Mouse (Mus musculus) neural tube, embryonic 12.5 days (tissue): ENCODE results near the gene Actl10. TPM values are rescaled to one million over a fixed set of nuclear protein-coding genes. Genes with fewer than 3 reads are reported as not detected.

Experiments
- ATAC-seq: fragments of 200-750 bp; cut with Nextera tagmentation; 2 replicates; pipeline ENCODE4 v1.8.0; 2017; ENCODE audit warnings: low read depth, mild to moderate bottlenecking, moderate TSS enrichment, moderate library complexity; ENCODE audit not compliant: low FRiP score
- H3K27ac ChIP-seq: fragments of 300-500 bp; sonication (generic); 2 replicates; pipeline ENCODE4 v1.5.1; 2016
- H3K27me3 ChIP-seq: fragments of 300-500 bp; sonication (generic); replicated peaks from 2 replicates; pipeline ENCODE4 v1.6.1; 2016; ENCODE audit warnings: mild to moderate bottlenecking
- H3K36me3 ChIP-seq: fragments of 300-500 bp; sonication (generic); 2 replicates; pipeline ENCODE4 v1.6.1; 2016; ENCODE audit warnings: mild to moderate bottlenecking
- H3K4me1 ChIP-seq: fragments of 300-500 bp; sonication (generic); 2 replicates; pipeline ENCODE4 v1.6.1; 2016
- H3K4me2 ChIP-seq: fragments of 300-500 bp; sonication (generic); replicated peaks from 2 replicates; pipeline ENCODE4 v1.6.1; 2016; ENCODE audit warnings: mild to moderate bottlenecking
- H3K4me3 ChIP-seq: fragments of 300-500 bp; sonication (generic); 2 replicates; pipeline ENCODE4 v1.5.1; 2016
- H3K9ac ChIP-seq: fragments of 300-500 bp; sonication (generic); 2 replicates; pipeline ENCODE4 v1.6.1; 2016; ENCODE audit warnings: mild to moderate bottlenecking
- H3K9me3 ChIP-seq: fragments of 300-500 bp; sonication (generic); 2 replicates; pipeline ENCODE4 v1.6.1; 2016; ENCODE audit warnings: mild to moderate bottlenecking
- WGBS: fragments of 180-500 bp; shearing (Covaris S2); methylation state at CpG from one replicate; pipeline ENCODE4 v1.1.7; 2016; 5-methylcytosine and 5-hydroxymethylcytosine counted together
- polyA plus RNA-seq: library from polyadenylated mRNA; unstranded; fragments of >200 nt; fragmentation: Nextera tagmentation; extraction: Ambion mirVana; gene quantifications from 2 replicates; pipeline ENCODE4 v1.2.1, GENCODE M21; 2016

The Actl10 gene
- polyA plus RNA-seq, 1 experiment from 2014 or later = 1.0 TPM

GRCm38 (mm10) chr2:154589051-154589450, 37.5 kb downstream of the Actl10 start:
- Histone ChIP-seq H3K27ac (no peak overlapping the region), H3K36me3 (peaks cover 10% of the 10 kb centered on the region; the same call in 1 of the 2 replicates), H3K9ac (no peak overlapping the region), H3K27me3 (no peaks in the 10 kb centered on the region), H3K4me2 (no peak overlapping the region), H3K9me3 (no peaks in the 10 kb centered on the region), H3K4me1 (peaks cover 11% of the 10 kb centered on the region), H3K4me3 (no peak overlapping the region)
- no peak for ATAC-seq
- WGBS = 87% methylated on average over 4 of the region's 4 CpGs

GRCm38 (mm10) chr2:154591239-154591638, 39.7 kb downstream of the Actl10 start:
- H3K4me3 ChIP-seq = no peak overlapping the region
- ATAC-seq = no peak
- H3K36me3 ChIP-seq = peaks cover 10% of the 10 kb centered on the region; the same call in 1 of the 2 replicates
- no peaks in the 10 kb centered on the region for H3K27me3 ChIP-seq
- H3K9ac ChIP-seq = no peak overlapping the region
- H3K27ac ChIP-seq = no peak overlapping the region
- 84% methylated on average over 3 of the region's 3 CpGs for WGBS
- H3K4me2 ChIP-seq = no peak overlapping the region
- no peaks in the 10 kb centered on the region for H3K4me1 ChIP-seq
- no peaks in the 10 kb centered on the region for H3K9me3 ChIP-seq

GRCm38 (mm10) chr2:154593025-154593424, 41.4 kb downstream of the Actl10 start:
- no peak for ATAC-seq
- Histone ChIP-seq H3K4me2 (no peak overlapping the region), H3K9ac (no peak overlapping the region), H3K36me3 (peaks cover 4% of the 10 kb centered on the region; the same call in 1 of the 2 replicates), H3K9me3 (no peaks in the 10 kb centered on the region), H3K27me3 (no peaks in the 10 kb centered on the region), H3K4me3 (no peak overlapping the region), H3K27ac (no peak overlapping the region), H3K4me1 (no peaks in the 10 kb centered on the region)
- 70% methylated on average over 3 of the region's 3 CpGs for WGBS

GRCm38 (mm10) chr2:154595775-154596174, 44.2 kb downstream of the Actl10 start:
- H3K4me2 ChIP-seq = no peak overlapping the region
- no peaks in the 10 kb centered on the region for H3K4me1 ChIP-seq
- no peak overlapping the region for H3K4me3 ChIP-seq
- 84% methylated on average over 5 of the region's 5 CpGs for WGBS
- peaks cover 4% of the 10 kb centered on the region; the same call in 1 of the 2 replicates for H3K36me3 ChIP-seq
- H3K9me3 ChIP-seq = no peaks in the 10 kb centered on the region
- ATAC-seq = no peak
- no peaks in the 10 kb centered on the region for H3K27me3 ChIP-seq
- H3K27ac ChIP-seq = no peak overlapping the region
- H3K9ac ChIP-seq = no peak overlapping the region

GRCm38 (mm10) chr2:154597399-154597798, 45.8 kb downstream of the Actl10 start:
- no peak overlapping the region for H3K9ac ChIP-seq
- H3K27me3 ChIP-seq = no peaks in the 10 kb centered on the region
- H3K4me1 ChIP-seq = no peaks in the 10 kb centered on the region
- H3K36me3 ChIP-seq = peaks cover 4% of the 10 kb centered on the region; the same call in 1 of the 2 replicates
- no peak overlapping the region for H3K27ac ChIP-seq
- no peak overlapping the region for H3K4me3 ChIP-seq
- ATAC-seq = no peak
- no peak overlapping the region for H3K4me2 ChIP-seq
- no peaks in the 10 kb centered on the region for H3K9me3 ChIP-seq
- 91% methylated on average over 3 of the region's 3 CpGs for WGBS

GRCm38 (mm10) chr2:154600586-154600985, 49.0 kb downstream of the Actl10 start:
- ATAC-seq = no peak
- Histone ChIP-seq H3K4me3 (no peak overlapping the region), H3K4me1 (peaks cover 6% of the 10 kb centered on the region), H3K36me3 (no peaks in the 10 kb centered on the region), H3K9me3 (no peaks in the 10 kb centered on the region), H3K27ac (no peak overlapping the region), H3K4me2 (no peak overlapping the region), H3K9ac (no peak overlapping the region), H3K27me3 (no peaks in the 10 kb centered on the region)
- WGBS = 67% methylated on average over 6 of the region's 6 CpGs

GRCm38 (mm10) chr2:154601324-154601723, 49.7 kb downstream of the Actl10 start:
- 70% methylated on average over 3 of the region's 3 CpGs for WGBS

More at GRCm38 (mm10) chr2:154601324-154601723, 49.7 kb downstream of the Actl10 start:
- Histone ChIP-seq H3K4me3 (no peak overlapping the region), H3K9ac (no peak overlapping the region), H3K27me3 (no peaks in the 10 kb centered on the region), H3K36me3 (no peaks in the 10 kb centered on the region), H3K4me1 (peaks cover 6% of the 10 kb centered on the region), H3K4me2 (no peak overlapping the region), H3K9me3 (no peaks in the 10 kb centered on the region), H3K27ac (no peak overlapping the region)
- no peak for ATAC-seq

Other genes starting within 250 kb of the Actl10 start
- gene Bpifb9b, start 244.5 kb upstream of the Actl10 start, polyA plus RNA-seq = not detected in 2 replicates
- 15.2 and 15.7 TPM in 2 replicates for gene Cdk5rap1, start 178.8 kb upstream of the Actl10 start, polyA plus RNA-seq
- gene Snta1, start 143.7 kb upstream of the Actl10 start, polyA plus RNA-seq = 7.3 and 8.6 TPM in 2 replicates
- gene Cbfa2t2, start 115.3 kb upstream of the Actl10 start, polyA plus RNA-seq = 62.4 and 67.0 TPM in 2 replicates
- gene 1700003F12Rik, start 4.7 kb upstream of the Actl10 start, polyA plus RNA-seq = 2.2 and 3.2 TPM in 2 replicates
- 15.6 and 18.2 TPM in 2 replicates for gene Necab3, start 7.1 kb downstream of the Actl10 start, polyA plus RNA-seq
- gene E2f1, start 18.1 kb downstream of the Actl10 start, polyA plus RNA-seq = 29.9 and 30.8 TPM in 2 replicates
- gene Pxmp4, start 51.9 kb downstream of the Actl10 start, polyA plus RNA-seq = 16.5 TPM in 2 replicates
- 0.82 and 1.1 TPM in 2 replicates for gene Zfp341, start 61.5 kb downstream of the Actl10 start, polyA plus RNA-seq
- gene 4930519P11Rik, start 61.7 kb downstream of the Actl10 start, polyA plus RNA-seq = 0.46 and 0.58 TPM in 2 replicates
- gene Chmp4b, start 99.9 kb downstream of the Actl10 start, polyA plus RNA-seq = 21.8 and 29.4 TPM in 2 replicates
- gene Gm14214, start 218.3 kb downstream of the Actl10 start, polyA plus RNA-seq = not detected in 2 replicates
- 36.7 and 49.2 TPM in 2 replicates for gene Raly, start 239.3 kb downstream of the Actl10 start, polyA plus RNA-seq
- gene a, start 239.6 kb downstream of the Actl10 start, polyA plus RNA-seq = 0.89 TPM in 1 of 2 replicates, not detected in the other